Mouse (Mus musculus) liver, embryonic 12.5 days (tissue): ENCODE results near the gene Atmin. TPM values are rescaled to one million over a fixed set of nuclear protein-coding genes. Genes with fewer than 3 reads are reported as not detected.
A peak's percentile ranks its signal among the peaks of the same experiment; 100 is the strongest.

Experiments used
- ATAC-seq: fragments of 200-750 bp; cut with Nextera tagmentation; 2 replicates; pipeline ENCODE4 v1.8.0; 2017; ENCODE audit warnings: moderate number of reproducible peaks, mild to moderate bottlenecking, moderate library complexity
- H3K27ac ChIP-seq: fragments of 300-500 bp; sonication (generic); 2 replicates; pipeline ENCODE4 v1.5.1; 2016; ENCODE audit warnings: mild to moderate bottlenecking
- H3K27me3 ChIP-seq: fragments of 300-500 bp; sonication (generic); replicated peaks from 2 replicates; pipeline ENCODE4 v1.6.1; 2016; ENCODE audit warnings: mild to moderate bottlenecking, moderate library complexity
- H3K36me3 ChIP-seq: fragments of 300-500 bp; sonication (generic); 2 replicates; pipeline ENCODE4 v1.6.1; 2016; ENCODE audit warnings: mild to moderate bottlenecking, moderate library complexity
- H3K4me1 ChIP-seq: fragments of 300-500 bp; sonication (generic); 2 replicates; pipeline ENCODE4 v1.6.1; 2016
- H3K4me2 ChIP-seq: fragments of 300-500 bp; sonication (generic); 2 replicates; pipeline ENCODE4 v1.6.1; 2016; ENCODE audit warnings: mild to moderate bottlenecking, moderate library complexity
- H3K4me3 ChIP-seq: fragments of 300-500 bp; sonication (generic); 2 replicates; pipeline ENCODE4 v1.5.1; 2016; ENCODE audit warnings: mild to moderate bottlenecking, moderate library complexity
- H3K9ac ChIP-seq: fragments of 300-500 bp; sonication (generic); 2 replicates; pipeline ENCODE4 v1.6.1; 2016; ENCODE audit warnings: mild to moderate bottlenecking, moderate library complexity
- H3K9me3 ChIP-seq: fragments of 300-500 bp; sonication (generic); replicated peaks from 2 replicates; pipeline ENCODE4 v1.6.1; 2016; ENCODE audit warnings: mild to moderate bottlenecking, moderate library complexity
- WGBS: fragments of 180-500 bp; shearing (Covaris S2); methylation state at CpG from one replicate; pipeline ENCODE4 v1.1.7; 2016; ENCODE audit not compliant: insufficient replicate concordance; 5-methylcytosine and 5-hydroxymethylcytosine counted together
- polyA plus RNA-seq: library from polyadenylated mRNA; unstranded; fragments of >200 nt; fragmentation: Nextera tagmentation; extraction: Ambion mirVana; gene quantifications from 2 replicates; pipeline ENCODE4 v1.2.1, GENCODE M21; 2016

Gene Atmin
- 7.6 and 8.2 TPM in 2 replicates for polyA plus RNA-seq

DNA sequence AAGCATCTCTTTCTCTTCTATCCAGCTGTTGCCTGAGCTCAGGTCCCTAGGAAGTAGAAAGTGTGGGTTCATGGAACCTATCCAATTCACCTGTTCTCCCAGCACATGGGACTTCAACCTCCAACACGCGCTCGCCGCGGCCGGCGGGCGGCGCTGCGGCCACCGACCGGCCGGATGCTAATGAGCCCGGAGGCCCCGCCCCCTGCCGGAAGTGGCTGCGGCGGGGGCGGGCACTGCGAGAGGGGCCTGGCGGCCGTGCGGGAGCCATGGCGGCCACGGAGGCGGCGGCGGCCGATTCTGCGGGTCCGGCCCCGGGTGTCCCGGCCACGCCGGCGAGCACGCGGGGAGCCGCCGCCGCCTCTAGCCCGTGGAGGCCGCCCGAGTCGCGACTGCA, at the start of gene Atmin:
Gene Atmin, plus strand, starts transcription at position 233 of the 394 bp plus-strand sequence.
- Histone ChIP-seq H3K4me1 (peaks cover 55% of the 10 kb centered on the region), H3K27me3 (no peaks in the 10 kb centered on the region), H3K27ac (peak within 1 kb of the TSS; percentile 81), H3K9me3 (no peaks in the 10 kb centered on the region), H3K4me3 (peak within 1 kb of the TSS; percentile 95), H3K4me2 (peak within 1 kb of the TSS; percentile 98), H3K9ac (peak within 1 kb of the TSS; percentile 94), H3K36me3 (peaks cover 36% of the 10 kb centered on the region)
- peak; percentile 81 for ATAC-seq
- under 1% methylated on average over 45 of the region's 46 CpGs for WGBS

GRCm38 (mm10) chr8:116893938-116894337, 49.3 kb upstream of the Atmin start:
- peaks cover 44% of the 10 kb centered on the region for H3K36me3 ChIP-seq
- H3K4me1 ChIP-seq, result no peaks in the 10 kb centered on the region
- ATAC-seq, result no peak
- WGBS, result 65% methylated on average over 11 of the region's 11 CpGs
- no peak overlapping the region for H3K4me3 ChIP-seq
- H3K27me3 ChIP-seq, result no peaks in the 10 kb centered on the region
- 0 out of 2 replicates have a peak, but pooled peaks cover 3% of the 10 kb centered on the region for H3K9me3 ChIP-seq
- no peak overlapping the region for H3K9ac ChIP-seq
- H3K4me2 ChIP-seq, result no peak overlapping the region
- H3K27ac ChIP-seq, result no peak overlapping the region

GRCm38 (mm10) chr8:116895521-116895920, 47.7 kb upstream of the Atmin start:
- Histone ChIP-seq H3K4me1 (no peaks in the 10 kb centered on the region), H3K9me3 (0 out of 2 replicates have a peak, but pooled peaks cover 3% of the 10 kb centered on the region), H3K4me3 (no peak overlapping the region), H3K27ac (no peak overlapping the region), H3K9ac (no peak overlapping the region), H3K36me3 (peaks cover 31% of the 10 kb centered on the region), H3K27me3 (no peaks in the 10 kb centered on the region), H3K4me2 (no peak overlapping the region)
- WGBS, result 87% methylated on average over 6 of the region's 6 CpGs
- no peak for ATAC-seq

GRCm38 (mm10) chr8:116904736-116905135, 38.5 kb upstream of the Atmin start:
- H3K4me2 ChIP-seq, result no peak overlapping the region
- 90% methylated on average over 4 of the region's 4 CpGs for WGBS
- H3K36me3 ChIP-seq, result peaks cover 54% of the 10 kb centered on the region
- no peak for ATAC-seq
- no peak overlapping the region for H3K9ac ChIP-seq
- H3K27ac ChIP-seq, result no peak overlapping the region
- 0 out of 2 replicates have a peak, but pooled peaks cover 4% of the 10 kb centered on the region for H3K9me3 ChIP-seq
- no peaks in the 10 kb centered on the region for H3K27me3 ChIP-seq
- 0 out of 2 replicates have a peak, but pooled peaks cover 7% of the 10 kb centered on the region for H3K4me1 ChIP-seq
- no peak overlapping the region for H3K4me3 ChIP-seq

DNA sequence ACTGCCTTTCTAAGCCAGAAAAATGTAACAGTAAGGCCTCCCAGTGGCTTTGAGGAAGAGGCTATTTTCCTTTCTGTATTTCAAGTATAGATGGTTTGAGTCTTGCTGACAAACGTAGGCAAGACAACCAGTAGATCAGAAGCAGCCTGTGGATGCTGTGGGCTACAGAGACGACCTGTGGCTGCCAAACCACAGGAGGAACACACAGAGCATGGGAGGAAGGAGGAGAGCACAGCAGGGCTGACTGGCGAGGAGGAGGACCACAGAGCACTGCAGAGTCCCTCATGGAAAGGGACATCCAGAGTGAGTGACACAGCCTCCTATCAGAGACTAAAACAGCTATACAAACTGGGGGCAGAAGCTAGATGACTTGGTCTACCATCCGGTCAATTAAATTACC, 37.9 kb upstream of the Atmin start:
- no peak overlapping the region for H3K4me2 ChIP-seq
- no peak overlapping the region for H3K4me3 ChIP-seq
- no peak overlapping the region for H3K9ac ChIP-seq
- no peak overlapping the region for H3K27ac ChIP-seq
- H3K36me3 ChIP-seq, result peaks cover 59% of the 10 kb centered on the region
- WGBS, result 75% methylated on average over 4 of the region's 4 CpGs
- 0 out of 2 replicates have a peak, but pooled peaks cover 4% of the 10 kb centered on the region for H3K9me3 ChIP-seq
- no peak for ATAC-seq
- H3K4me1 ChIP-seq, result 0 out of 2 replicates have a peak, but pooled peaks cover 7% of the 10 kb centered on the region
- H3K27me3 ChIP-seq, result no peaks in the 10 kb centered on the region

DNA sequence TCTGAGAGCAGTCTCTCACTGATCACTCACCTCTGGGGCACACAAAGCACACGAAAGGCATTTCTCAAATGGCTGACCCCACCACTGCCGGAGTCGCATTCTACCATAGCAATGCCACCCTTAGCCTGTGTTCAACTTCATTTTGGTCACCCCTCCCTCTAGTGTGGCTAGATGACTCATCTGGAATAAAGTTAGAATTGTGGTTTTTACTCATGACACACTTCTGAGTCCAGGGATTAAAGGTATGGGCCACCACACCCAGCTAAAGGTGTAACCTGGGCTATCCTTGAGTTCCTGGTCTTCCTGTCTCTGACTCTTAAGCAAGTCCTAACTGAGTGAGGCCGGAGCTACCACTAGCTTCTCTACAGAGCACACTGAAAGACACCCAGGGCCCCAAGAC, 37.4 kb upstream of the Atmin start:
- Histone ChIP-seq H3K9me3 (0 out of 2 replicates have a peak, but pooled peaks cover 4% of the 10 kb centered on the region), H3K4me1 (0 out of 2 replicates have a peak, but pooled peaks cover 7% of the 10 kb centered on the region), H3K27me3 (no peaks in the 10 kb centered on the region), H3K36me3 (peaks cover 65% of the 10 kb centered on the region), H3K4me3 (no peak overlapping the region), H3K4me2 (no peak overlapping the region), H3K27ac (no peak overlapping the region), H3K9ac (no peak overlapping the region)
- WGBS, result 94% methylated on average over 4 of the region's 4 CpGs
- ATAC-seq, result no peak

- Histone ChIP-seq H3K9me3 (no peaks in the 10 kb centered on the region), H3K4me1 (peaks cover 41% of the 10 kb centered on the region), H3K4me3 (peak overlapping the region; percentile 86), H3K27ac (peak overlapping the region; percentile 90), H3K9ac (peak overlapping the region; percentile 85), H3K27me3 (no peaks in the 10 kb centered on the region), H3K36me3 (peaks cover 50% of the 10 kb centered on the region), H3K4me2 (peak overlapping the region; percentile 85)
- under 1% methylated on average over 22 of the region's 22 CpGs for WGBS
- ATAC-seq, result peak; percentile 67
Observed at GRCm38 (mm10) chr8:116921005-116921336, 22.2 kb upstream of the Atmin start.

DNA sequence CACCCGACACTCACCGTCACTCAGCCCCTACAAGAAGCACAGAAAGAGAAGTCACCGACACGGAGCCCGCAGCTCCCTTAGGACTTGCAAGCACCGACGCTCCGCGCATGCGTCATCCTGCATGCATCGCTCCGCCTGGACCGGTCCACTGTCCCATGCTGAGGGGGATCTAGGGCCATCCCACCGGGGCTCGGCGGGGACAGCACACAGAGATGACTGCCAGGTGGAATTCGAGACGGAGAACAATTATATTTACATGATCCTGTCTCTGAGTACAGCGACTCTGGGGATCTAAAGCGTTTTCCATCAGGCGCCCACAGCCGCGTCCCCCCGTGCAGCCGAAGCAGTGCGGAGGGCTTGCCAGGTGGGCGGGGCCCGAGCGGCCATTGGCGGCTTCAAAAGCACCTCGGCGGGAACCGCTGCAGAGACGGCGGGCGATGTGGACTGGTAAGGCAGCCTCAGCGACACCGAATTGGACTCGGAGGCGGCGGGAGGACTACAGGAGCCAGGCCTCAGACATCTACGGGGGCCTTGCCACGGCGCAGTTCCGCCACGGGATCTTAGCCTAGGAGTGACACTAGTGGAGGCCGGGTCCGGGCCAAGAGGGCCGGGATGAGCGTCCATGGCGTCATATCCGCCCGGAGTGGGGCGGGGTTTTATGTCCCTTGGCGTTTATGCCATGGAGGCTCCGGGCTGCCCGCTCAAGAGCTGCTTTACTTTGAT, 21.7 kb upstream of the Atmin start, which contains the start of the genes Cmc2 and Cenpn:
Gene Cmc2, minus strand, starts transcription at position 119 of the 723 bp plus-strand sequence.
Gene Cenpn, plus strand, starts transcription at position 394 of the 723 bp plus-strand sequence.
- peaks cover 50% of the 10 kb centered on the region for H3K36me3 ChIP-seq
- H3K9ac ChIP-seq, result peak within 1 kb of the TSS; percentile 85
- peak within 1 kb of the TSS; percentile 85 for H3K4me2 ChIP-seq
- H3K4me3 ChIP-seq, result peak within 1 kb of the TSS; percentile 86
- H3K9me3 ChIP-seq, result no peaks in the 10 kb centered on the region
- peaks cover 41% of the 10 kb centered on the region for H3K4me1 ChIP-seq
- H3K27ac ChIP-seq, result peak within 1 kb of the TSS; percentile 90
- H3K27me3 ChIP-seq, result no peaks in the 10 kb centered on the region
- WGBS, result under 1% methylated on average over 57 of the region's 57 CpGs
- peak; percentile 92 for ATAC-seq

DNA sequence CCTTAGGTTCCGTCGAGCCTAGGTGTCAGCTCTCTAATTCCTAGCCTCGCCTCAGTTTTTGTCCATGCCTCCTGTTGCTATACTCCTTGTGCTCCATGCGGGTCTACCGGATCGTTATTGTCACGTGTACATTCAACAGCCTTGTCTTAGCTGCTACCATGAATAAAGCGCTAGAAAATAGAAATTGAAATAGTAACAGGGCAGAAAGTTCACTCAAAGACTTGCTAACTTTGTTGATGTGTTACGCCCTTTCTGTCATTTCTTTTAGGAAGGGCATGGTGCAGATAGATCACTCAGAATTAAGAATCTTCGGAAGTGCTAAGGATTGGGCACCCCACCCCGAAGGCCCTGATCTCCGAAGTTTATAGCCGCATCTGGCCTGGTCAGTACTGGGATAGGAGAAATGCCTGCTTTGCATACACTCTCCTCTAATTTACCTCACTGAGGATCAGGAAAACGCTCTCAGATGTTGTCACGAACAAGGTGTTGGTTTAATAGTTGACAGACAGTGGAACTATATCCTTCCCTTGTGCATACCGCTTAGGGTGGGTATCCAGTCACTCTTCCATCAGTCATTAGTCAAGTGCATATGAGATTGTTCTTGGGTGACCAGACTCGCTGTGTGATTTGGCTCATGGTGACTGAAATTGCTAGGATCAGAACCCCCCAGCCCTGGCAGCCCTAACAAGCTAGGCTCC, 21.0 kb upstream of the Atmin start:
- H3K9me3 ChIP-seq, result no peaks in the 10 kb centered on the region
- H3K4me1 ChIP-seq, result peaks cover 36% of the 10 kb centered on the region
- peak overlapping the region; percentile 86 for H3K4me3 ChIP-seq
- H3K4me2 ChIP-seq, result peak overlapping the region; percentile 85
- peak overlapping the region; percentile 90 for H3K27ac ChIP-seq
- WGBS, result 28% methylated on average over 17 of the region's 17 CpGs
- H3K27me3 ChIP-seq, result no peaks in the 10 kb centered on the region
- H3K9ac ChIP-seq, result peak overlapping the region; percentile 85
- ATAC-seq, result no peak
- H3K36me3 ChIP-seq, result peaks cover 52% of the 10 kb centered on the region

- Histone ChIP-seq H3K4me2 (peak overlapping the region; percentile 21; the same call in 1 of the 2 replicates), H3K27me3 (no peaks in the 10 kb centered on the region), H3K4me3 (no peak overlapping the region), H3K36me3 (peaks cover 61% of the 10 kb centered on the region), H3K4me1 (peaks cover 34% of the 10 kb centered on the region), H3K27ac (no peak overlapping the region), H3K9me3 (no peaks in the 10 kb centered on the region), H3K9ac (0 out of 2 replicates have a peak overlapping the region, but pooled peaks have one; percentile 9)
- no peak for ATAC-seq
- WGBS, result 34% methylated on average over 8 of the region's 8 CpGs
Observed at GRCm38 (mm10) chr8:116923526-116923925, 19.7 kb upstream of the Atmin start.

DNA sequence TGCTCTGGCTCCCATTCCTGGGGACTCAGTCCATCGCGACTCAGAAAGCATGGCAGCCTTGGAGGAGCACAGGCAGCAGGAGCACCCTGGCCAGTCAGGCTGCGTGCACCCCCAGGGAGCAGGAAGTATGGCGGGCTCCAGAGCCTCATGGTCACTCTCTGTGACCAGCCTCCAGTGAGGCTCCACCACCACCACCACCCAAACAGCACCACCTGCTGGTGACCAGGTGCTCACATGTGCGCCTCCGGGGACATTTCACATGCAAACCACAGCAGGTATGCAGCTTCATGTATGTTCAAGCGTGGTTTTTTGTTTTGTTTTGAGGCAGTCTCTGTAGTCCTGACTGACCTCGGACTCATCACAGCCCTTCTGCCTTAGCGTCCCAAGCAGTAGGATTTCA, 15.3 kb upstream of the Atmin start:
- Histone ChIP-seq H3K4me1 (peaks cover 11% of the 10 kb centered on the region), H3K9me3 (no peaks in the 10 kb centered on the region), H3K36me3 (peaks cover 97% of the 10 kb centered on the region), H3K27me3 (no peaks in the 10 kb centered on the region), H3K9ac (no peak overlapping the region), H3K4me3 (no peak overlapping the region), H3K4me2 (no peak overlapping the region), H3K27ac (no peak overlapping the region)
- 0 out of 2 replicates have a peak, but pooled peaks have one; percentile 44 for ATAC-seq
- whole genome bisulfite sequencing, result 83% methylated on average over 9 of the region's 9 CpGs

GRCm38 (mm10) chr8:116928588-116928987, 14.6 kb upstream of the Atmin start:
- no peak overlapping the region for H3K4me2 ChIP-seq
- no peak for ATAC-seq
- H3K4me3 ChIP-seq, result no peak overlapping the region
- peaks cover 4% of the 10 kb centered on the region for H3K4me1 ChIP-seq
- no peak overlapping the region for H3K27ac ChIP-seq
- no peaks in the 10 kb centered on the region for H3K27me3 ChIP-seq
- H3K9ac ChIP-seq, result no peak overlapping the region
- WGBS, result 86% methylated on average over 5 of the region's 5 CpGs
- peaks cover 99% of the 10 kb centered on the region for H3K36me3 ChIP-seq
- H3K9me3 ChIP-seq, result no peaks in the 10 kb centered on the region
